Mouse (Mus musculus): ENCODE data around the gene Arhgef1.

DNA sequence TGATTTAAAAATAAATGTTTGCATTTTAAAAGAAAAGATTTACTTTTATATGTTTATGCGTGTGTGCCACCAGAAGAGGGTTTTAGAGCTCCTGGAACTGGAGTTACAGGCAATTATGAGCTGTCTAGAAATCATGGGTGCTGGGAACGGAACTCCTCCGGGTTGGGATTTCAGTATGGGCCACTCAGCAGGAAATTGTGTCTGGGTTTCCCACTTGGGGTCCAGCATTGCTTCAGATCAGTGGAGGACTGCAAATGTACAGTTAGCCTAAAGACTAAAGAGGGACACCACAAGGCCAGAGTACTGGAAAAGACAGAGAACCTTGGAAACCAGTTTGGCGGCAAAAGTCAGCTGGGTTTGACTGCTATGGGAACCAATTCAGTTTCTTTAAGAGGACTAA, 70.5 kb downstream of the Arhgef1 start:
- no peak for TF ChIP-seq ZKSCAN1 (IDR thresholded peaks at IDR 0.05; ENCODE audit: borderline replicate concordance, low read depth, low read length)
- TF ChIP-seq EP300 (IDR thresholded peaks at IDR 0.05; ENCODE audit: low read length) = no peak
- no peak for TF ChIP-seq HCFC1 (IDR thresholded peaks at IDR 0.05; ENCODE audit: low read depth, low read length)
- TF ChIP-seq CTCF (conservative IDR thresholded peaks at IDR 0.05 in 1 of 2, IDR thresholded peaks at IDR 0.05 in 1 of 2; ENCODE audit: low read depth in 2 of 2, low read length in 2 of 2) = no peak
- no peak for TF ChIP-seq KAT2A (IDR thresholded peaks at IDR 0.05; ENCODE audit: insufficient replicate concordance, low read length)
- no peak for TF ChIP-seq MAX (IDR thresholded peaks at IDR 0.05; ENCODE audit: low read length)

All from CH12.LX (cell line).